Mouse (Mus musculus) yolk sac, embryonic 10.5 days (tissue): ENCODE data around the gene Tead4.
"Not testable (repeated sequence)": the region's sequence is repeated elsewhere in the genome, so short reads cannot be mapped to it uniquely, and the experiment has no call there.

Source experiments
- DNase-seq: peaks from one replicate; pipeline ENCODE4 v3.0.0-alpha.2; 2017; ENCODE audit warnings: low spot score

Tead4 gene

GRCm38 (mm10) chr6:128237102-128237763 is 63.4 kb downstream of the Tead4 start:
- DNase-seq: no peak

DNA sequence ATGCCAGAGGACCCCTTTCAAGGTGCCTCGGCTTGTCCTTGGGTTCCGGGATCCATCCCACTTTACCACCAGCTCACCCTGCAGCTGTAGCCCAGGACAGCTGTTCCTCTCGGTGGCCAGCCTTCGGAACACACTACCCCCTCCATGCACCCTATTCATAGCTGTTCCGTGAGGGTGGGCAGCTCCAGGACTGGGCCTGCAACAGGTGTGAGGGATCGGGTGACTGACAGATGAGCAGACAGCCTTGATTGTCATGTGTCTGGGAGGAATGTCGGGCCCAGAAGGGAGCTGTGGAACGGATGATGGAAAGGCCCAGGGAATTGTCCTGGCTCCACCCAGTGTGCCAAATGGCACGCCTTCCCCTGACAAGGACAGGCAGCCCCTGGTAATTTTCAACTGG is 64.0 kb downstream of the Tead4 start:
- DNase-seq: no peak

DNA sequence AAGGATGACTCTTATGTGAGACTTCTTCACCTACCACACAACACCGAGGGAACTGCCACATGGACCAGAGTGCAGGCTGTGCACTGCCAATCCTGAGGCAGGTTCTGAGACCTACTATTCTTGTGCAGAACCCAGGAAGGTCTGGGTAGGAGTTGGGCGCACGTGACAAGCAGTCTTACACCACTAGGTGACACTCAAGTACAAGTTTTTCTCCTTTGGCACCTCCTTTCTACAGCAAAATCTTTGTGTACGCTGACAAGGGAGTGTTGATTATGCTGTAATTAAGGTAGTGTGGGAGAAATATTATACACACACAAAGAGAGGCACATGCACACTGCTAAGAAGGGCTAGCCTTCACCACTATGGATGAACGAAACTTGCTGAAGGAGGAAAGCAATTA is 66.4 kb downstream of the Tead4 start:
- no peak for DNase-seq

GRCm38 (mm10) chr6:128232216-128232615 is 68.4 kb downstream of the Tead4 start:
- DNase-seq: no peak

- DNase-seq: no peak
Measured at GRCm38 (mm10) chr6:128231741-128232140, 68.9 kb downstream of the Tead4 start.

DNA sequence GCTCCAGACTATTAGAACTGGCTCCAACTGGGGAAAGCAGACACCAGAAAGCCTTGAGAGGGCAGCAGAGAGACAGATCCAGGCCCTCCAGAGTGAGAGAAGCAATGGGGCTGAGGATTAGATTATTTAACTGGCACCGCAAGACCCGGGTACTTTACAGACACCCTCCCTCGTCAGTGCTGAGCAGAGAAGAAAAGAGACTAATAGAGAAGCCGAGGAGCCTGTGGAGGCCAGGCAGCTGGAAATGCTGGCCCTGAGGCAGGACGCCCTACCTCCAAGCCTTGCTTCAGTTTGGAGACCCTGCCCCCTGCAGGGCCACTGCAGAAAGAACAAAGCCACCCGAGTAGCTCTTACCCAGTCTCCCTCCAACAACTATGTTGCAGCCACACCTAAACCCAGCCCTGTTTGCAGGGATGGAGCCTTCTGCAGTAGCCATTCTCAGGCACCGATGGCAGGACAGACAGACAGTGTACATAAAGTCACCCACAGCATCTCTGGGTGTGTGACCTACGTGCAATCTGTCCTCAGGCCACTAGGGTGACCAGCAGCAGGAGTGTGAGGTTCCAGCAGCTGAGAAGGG is 73.1 kb downstream of the Tead4 start:
- DNase-seq: no peak

DNA sequence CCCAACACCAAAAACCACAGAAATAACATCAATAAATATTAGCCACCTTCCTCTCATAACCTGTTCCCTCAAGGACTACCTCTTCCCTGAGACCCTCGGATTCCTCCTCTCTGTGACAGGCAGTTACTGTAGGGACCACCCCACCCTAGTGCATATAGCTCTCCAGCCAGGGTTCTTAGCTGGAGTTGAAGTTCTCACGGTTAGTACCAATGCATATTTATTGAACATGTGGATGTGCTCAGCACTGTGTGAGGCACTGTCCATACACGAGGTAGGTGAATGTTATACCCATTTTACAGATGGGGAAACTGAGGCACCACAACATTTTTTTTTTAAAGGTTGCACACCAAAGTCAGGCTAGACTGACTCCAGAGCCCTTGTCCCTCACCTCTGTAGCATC is 73.7 kb downstream of the Tead4 start:
- no peak for DNase-seq

- DNase-seq: no peak
Measured at GRCm38 (mm10) chr6:128225846-128226176, 74.8 kb downstream of the Tead4 start.

- peak; percentile 64 for DNase-seq
Measured at GRCm38 (mm10) chr6:128225009-128225845, 75.4 kb downstream of the Tead4 start.

DNA sequence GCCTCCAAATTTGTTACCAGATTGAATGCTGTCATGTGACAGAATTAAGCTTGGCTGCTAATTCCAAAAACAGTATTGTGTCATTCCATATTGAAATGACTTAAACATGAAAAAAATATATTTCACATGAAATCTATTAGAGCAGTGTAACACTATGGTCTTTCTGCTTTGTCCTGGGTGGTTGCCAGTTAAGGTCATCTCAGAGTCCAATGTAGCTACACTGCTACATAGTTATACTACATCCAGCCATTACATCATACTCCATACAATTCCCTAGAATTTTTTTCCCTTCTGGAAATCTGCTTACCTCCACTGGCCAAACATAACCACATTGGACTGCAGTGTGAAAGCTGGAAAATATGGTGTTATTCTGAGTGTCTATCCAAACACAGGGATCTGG is 77.5 kb downstream of the Tead4 start:
- no peak for DNase-seq

DNA sequence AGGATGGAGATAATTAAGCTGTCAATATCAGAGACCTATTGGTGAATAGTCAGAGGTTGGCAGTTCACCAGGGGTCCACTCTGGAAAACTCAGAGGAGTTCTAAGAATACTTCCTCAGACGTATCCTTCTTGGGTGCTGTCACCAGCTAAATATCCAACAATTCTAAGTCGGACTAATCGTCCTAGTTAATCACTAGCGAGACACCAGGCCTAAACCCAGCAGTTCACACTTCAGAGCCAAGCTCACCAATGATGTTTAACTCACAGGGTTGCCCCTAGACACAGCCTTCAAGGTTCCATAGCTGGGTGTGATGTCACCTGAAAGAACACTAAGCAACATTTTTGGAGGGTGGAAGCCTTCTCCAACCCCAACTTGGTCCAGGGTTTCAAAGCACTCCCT is 85.6 kb downstream of the Tead4 start:
- DNase-seq: not testable (repeated sequence)

- DNase-seq: not testable (repeated sequence)
Measured at GRCm38 (mm10) chr6:128209199-128209598, 91.4 kb downstream of the Tead4 start.

- no peak for DNase-seq
Measured at GRCm38 (mm10) chr6:128208491-128209170, 92.0 kb downstream of the Tead4 start.

DNA sequence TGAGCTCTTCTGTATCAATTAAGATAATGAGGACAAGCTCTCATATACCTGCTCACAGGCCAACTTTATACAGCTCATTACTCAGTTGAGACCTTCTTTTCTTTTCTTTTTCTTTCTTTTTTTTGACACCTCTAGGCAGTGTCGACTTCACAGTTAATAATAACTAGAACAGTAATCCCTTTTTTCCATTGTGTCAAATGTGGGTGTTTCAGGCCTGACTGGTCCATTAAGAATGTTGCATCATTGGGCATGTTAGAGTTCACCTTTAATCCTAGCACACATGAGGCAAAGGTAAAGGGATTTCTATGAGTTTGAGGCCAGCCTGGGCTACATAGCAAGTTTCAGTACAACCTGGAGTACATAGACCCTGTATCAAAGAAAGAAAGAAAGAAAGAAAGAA is 97.1 kb downstream of the Tead4 start:
- no peak for DNase-seq

DNA sequence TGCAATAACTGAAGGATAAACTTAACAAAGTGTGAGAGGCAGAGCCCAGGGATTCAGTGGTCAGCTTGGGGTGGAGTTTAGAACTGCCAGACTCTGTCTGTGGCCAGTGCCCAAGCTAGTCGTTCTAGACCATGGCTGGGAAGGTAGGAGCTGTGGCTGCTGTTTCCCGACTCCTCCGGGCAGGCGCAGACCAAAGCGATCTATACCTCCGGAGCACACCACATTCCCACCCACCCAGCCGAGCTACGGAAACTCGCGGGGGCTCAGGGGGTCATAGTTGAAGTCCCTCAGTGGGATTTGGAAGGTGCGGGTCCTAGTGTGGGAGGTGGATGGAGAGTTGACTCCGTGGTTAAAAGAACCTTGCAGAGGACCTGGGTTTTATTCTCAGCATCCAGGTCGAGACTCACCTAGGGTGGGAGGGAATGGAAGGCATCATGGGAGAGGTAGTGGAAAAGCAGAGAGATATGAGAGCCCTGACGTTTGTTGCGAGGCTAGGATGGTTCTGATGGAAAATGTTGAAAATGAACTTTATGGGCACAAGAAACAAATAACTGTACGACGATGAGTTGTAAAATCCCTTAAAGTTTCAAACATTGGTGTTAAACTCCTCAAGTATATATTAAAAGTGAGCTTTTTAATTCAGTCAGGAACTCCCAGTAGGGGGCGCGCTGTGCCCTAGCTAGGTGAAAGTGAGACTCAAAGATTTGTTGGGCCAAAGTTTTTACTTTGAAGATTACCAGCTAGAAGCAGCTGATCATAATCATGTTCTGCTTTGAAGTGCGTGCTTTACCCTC is 99.6 kb downstream of the Tead4 start:
- DNase-seq: peak; percentile 54

DNA sequence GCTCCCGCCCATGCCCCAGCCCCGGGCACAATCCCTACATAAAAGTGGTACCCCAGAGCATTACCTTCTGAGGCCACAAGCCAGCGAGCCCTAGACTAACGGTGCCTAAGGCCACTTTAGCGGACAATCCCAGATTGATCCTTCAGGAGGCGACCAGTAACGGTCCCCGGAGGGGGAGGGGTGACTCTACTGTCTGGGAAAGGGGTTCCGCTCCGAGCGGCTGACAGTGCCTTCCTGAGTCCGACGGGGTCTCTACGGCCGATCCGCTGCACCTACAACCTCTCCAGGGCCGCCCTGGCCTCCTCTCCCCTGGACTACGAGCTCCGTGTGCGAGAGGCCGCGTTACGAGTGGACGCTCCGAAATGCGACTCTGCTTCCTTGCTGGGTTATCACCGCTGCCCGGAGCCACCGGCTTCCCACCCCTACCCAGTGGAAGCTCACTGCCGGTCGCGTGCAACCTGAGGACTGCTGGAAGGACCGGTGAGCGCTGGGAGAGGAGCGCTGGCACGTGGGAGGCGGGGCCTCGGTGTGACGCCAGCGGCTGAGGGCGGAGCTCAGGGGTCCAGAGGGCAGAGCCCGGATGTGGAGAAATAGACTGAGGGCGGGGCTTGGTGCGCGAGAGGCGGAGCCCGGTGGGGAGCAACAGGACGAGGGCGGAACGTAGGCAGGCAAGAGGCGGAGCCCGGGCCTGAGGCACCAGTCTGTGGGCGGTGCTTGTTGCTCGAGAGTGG is 100.3 kb downstream of the Tead4 start:
- peak; percentile 100 for DNase-seq

DNA sequence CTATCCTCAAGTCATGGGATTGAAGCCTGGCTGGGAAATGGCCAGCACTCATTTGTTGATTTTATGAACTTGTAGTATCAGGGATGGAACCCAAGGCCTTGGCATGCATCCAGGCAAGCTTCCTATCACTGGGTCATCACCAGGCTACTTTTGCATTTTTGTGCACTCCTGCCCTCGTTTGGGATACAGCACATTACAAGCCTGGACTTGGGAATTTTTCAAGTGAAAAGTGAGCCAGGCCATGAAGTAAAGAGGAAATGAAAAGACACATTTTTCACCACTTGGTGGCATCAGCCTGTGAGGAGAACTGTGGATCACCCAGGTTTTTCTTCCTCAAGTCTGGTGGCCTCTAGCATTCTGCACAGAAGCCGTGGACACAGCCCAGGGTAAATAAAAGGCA is 117.1 kb downstream of the Tead4 start:
- no peak for DNase-seq

DNA sequence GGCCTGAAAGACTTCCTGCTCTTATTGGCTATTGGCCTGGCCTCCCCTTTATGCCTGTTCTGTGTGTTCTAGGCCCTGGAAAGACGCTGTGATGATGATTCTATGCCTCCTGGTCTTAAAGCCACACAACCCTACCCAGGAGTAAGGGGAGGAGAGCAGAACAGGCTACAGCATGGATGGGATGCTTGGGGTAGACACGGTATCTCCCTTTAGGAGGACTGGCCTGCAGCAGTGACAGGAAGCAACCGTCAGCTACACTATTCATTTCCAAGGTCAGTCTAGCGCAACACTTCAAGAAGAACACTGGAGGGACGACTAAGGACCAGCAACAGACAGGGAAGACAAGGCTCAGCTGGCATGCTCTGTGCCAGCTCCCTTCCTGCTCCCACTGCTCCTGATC is 119.4 kb downstream of the Tead4 start:
- no peak for DNase-seq

- no peak for DNase-seq
Measured at GRCm38 (mm10) chr6:128179651-128180050, 121.0 kb downstream of the Tead4 start.

DNA sequence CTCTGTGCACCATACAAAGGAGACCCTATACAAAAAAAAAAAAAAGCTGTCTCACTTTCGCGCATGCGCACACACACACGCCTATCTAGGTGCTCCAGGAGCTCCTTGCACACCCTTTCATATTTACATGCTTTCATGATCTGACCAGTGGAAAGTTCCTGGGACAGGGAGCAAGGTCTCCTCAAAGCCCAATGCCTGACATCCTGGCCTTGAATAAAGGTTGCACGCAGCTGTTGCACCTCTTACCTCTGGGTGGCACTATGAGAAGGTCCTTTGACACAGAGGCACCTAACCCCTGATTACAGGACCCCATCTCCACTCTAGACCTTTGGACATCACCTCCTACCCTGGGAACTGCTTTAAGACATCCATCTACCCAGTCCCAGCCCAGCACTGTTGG is 121.4 kb downstream of the Tead4 start:
- DNase-seq: no peak

GRCm38 (mm10) chr6:128178681-128179080 is 121.9 kb downstream of the Tead4 start:
- no peak for DNase-seq
